Mouse (Mus musculus) hematopoietic stem cell, adult 5-6 weeks (primary cell): ENCODE data around the gene Gipc2. TPM values are rescaled to one million over a fixed set of nuclear protein-coding genes. Genes with fewer than 3 reads are reported as not detected.
"Not testable (repeated sequence)": the region's sequence is repeated elsewhere in the genome, so short reads cannot be mapped to it uniquely, and the experiment has no call there.

Experiments
- ATAC-seq, 2 experiments: fragments of 125-278 bp in 1 of 2; replicated peaks in 1 of 2; 2 replicates each; pipeline ENCODE4 v1.8.0; 2016 to 2017; ENCODE audit warnings: inconsistent platforms in 2 of 2, mild to moderate bottlenecking in 2 of 2, moderate number of reproducible peaks in 2 of 2, low read depth in 1 of 2, moderate TSS enrichment in 1 of 2; ENCODE audit not compliant: low FRiP score in 2 of 2, poor library complexity in 2 of 2, severe bottlenecking in 2 of 2, insufficient read depth in 1 of 2, low TSS enrichment in 1 of 2
- total RNA-seq: library from RNA; stranded (forward); fragments of 172-1452, 232-1000 nt; gene quantifications from 2 replicates; pipeline ENCODE4 v1.2.3, GENCODE M21; 2017

Gipc2 gene
- not detected in 2 replicates for total RNA-seq

- peak; percentile 7 to 40; a peak in 2 of 4 replicates for ATAC-seq
These were observed at the start of gene Gipc2 for GRCm38 (mm10) chr3:152166099-152166423. TSS of gene Gipc2 (minus strand) at chr3:152166230.

- ATAC-seq, result no peak
These were observed 47.4 kb upstream of the Gipc2 start for GRCm38 (mm10) chr3:152213416-152213815.

- ATAC-seq, result no peak
These were observed 45.8 kb upstream of the Gipc2 start for GRCm38 (mm10) chr3:152211731-152212279.

GRCm38 (mm10) chr3:152210728-152211391 lies 44.8 kb upstream of the Gipc2 start:
- ATAC-seq, result peak in 1 of 2 experiments; percentile 7; a peak in 1 of 4 replicates

GRCm38 (mm10) chr3:152209967-152210634 lies 44.1 kb upstream of the Gipc2 start, which contains the start of the genes Dnajb4 and Fubp1:
TSS of gene Dnajb4 (minus strand) at chr3:152210302.
TSS of gene Fubp1 (plus strand) at chr3:152210422.
- peak; percentile 91 to 93 for ATAC-seq

- ATAC-seq, result peak; percentile 37 to 40
These were observed 43.3 kb upstream of the Gipc2 start for GRCm38 (mm10) chr3:152209177-152209966.

- no peak for ATAC-seq
These were observed 42.3 kb upstream of the Gipc2 start for GRCm38 (mm10) chr3:152208096-152208885.

- no peak for ATAC-seq
These were observed 41.1 kb upstream of the Gipc2 start for GRCm38 (mm10) chr3:152207156-152207555.

- ATAC-seq, result no peak
These were observed 38.5 kb upstream of the Gipc2 start for GRCm38 (mm10) chr3:152204577-152204976.

- no peak for ATAC-seq
These were observed 38.0 kb upstream of the Gipc2 start for GRCm38 (mm10) chr3:152203996-152204395.

- no peak for ATAC-seq
These were observed 37.4 kb upstream of the Gipc2 start for GRCm38 (mm10) chr3:152203411-152203810.

- no peak for ATAC-seq
These were observed 36.9 kb upstream of the Gipc2 start for GRCm38 (mm10) chr3:152202942-152203341.

GRCm38 (mm10) chr3:152201651-152202050 lies 35.6 kb upstream of the Gipc2 start:
- no peak for ATAC-seq

GRCm38 (mm10) chr3:152201181-152201580 lies 35.2 kb upstream of the Gipc2 start:
- no peak for ATAC-seq

GRCm38 (mm10) chr3:152199125-152199524 lies 33.1 kb upstream of the Gipc2 start:
- ATAC-seq, result no peak

- ATAC-seq, result not testable (repeated sequence)
These were observed 31.2 kb upstream of the Gipc2 start for GRCm38 (mm10) chr3:152197246-152197645.

- peak; percentile 95 to 96 for ATAC-seq
These were observed 27.6 kb upstream of the Gipc2 start for GRCm38 (mm10) chr3:152193635-152194097.
